Mouse (Mus musculus): ENCODE measurements around the gene Retreg1.
A peak's percentile ranks its signal among the peaks of the same experiment; 100 is the strongest.

Retreg1 gene

GRCm38 (mm10) chr15:25940397-25941377 lies 97.7 kb downstream of the Retreg1 start:
- Histone ChIP-seq H3K9me3 (ENCODE audit: low read length) (no peaks in the 10 kb centered on the region), H3K4me1 (replicated peaks; ENCODE audit: low read depth, low read length) (peaks cover 8% of the 10 kb centered on the region), H3K4me3 (replicated peaks; ENCODE audit: low read length) (0 out of 2 replicates have a peak overlapping the region, but pooled peaks have one; percentile 10), H3K27me3 (ENCODE audit: insufficient read depth, low read length) (no peaks in the 10 kb centered on the region; the same call in 1 of the 2 replicates), H3K36me3 (ENCODE audit: insufficient read depth, low read length) (no peaks in the 10 kb centered on the region)
- TF ChIP-seq NANOG (IDR thresholded peaks at IDR 0.05; ENCODE audit: borderline replicate concordance, low read length): no peak

DNA sequence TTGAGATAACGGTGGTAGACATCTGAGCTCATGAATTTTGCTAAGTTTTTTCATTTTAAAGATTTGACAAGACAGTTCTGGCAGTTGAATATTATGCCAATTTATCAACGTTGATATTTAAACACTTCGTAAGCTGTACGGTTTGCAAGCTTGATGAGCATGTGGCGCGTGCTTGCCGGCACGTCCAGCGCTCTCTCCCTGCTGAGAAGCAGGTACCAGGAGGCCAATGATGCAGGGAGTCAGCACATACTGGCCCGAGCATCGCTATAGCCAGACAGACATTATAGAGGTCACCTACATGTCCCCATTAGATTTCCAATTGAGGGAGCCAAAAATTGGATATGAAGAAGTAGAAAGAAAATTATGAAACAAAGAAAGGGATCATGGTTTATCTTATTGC lies 98.5 kb downstream of the Retreg1 start:
- Histone ChIP-seq H3K4me3 (replicated peaks; ENCODE audit: low read length) (no peak overlapping the region), H3K27me3 (ENCODE audit: insufficient read depth, low read length) (no peaks in the 10 kb centered on the region; the same call in 1 of the 2 replicates), H3K4me1 (replicated peaks; ENCODE audit: low read depth, low read length) (peaks cover 8% of the 10 kb centered on the region), H3K36me3 (ENCODE audit: insufficient read depth, low read length) (no peaks in the 10 kb centered on the region), H3K9me3 (ENCODE audit: low read length) (no peaks in the 10 kb centered on the region)
- TF ChIP-seq POU5F1 (IDR thresholded peaks at IDR 0.05; ENCODE audit: borderline replicate concordance, low read length) (no peak), CTCF (conservative IDR thresholded peaks at IDR 0.05; ENCODE audit: low read length) (no peak), NANOG (IDR thresholded peaks at IDR 0.05; ENCODE audit: borderline replicate concordance, low read length) (no peak)

DNA sequence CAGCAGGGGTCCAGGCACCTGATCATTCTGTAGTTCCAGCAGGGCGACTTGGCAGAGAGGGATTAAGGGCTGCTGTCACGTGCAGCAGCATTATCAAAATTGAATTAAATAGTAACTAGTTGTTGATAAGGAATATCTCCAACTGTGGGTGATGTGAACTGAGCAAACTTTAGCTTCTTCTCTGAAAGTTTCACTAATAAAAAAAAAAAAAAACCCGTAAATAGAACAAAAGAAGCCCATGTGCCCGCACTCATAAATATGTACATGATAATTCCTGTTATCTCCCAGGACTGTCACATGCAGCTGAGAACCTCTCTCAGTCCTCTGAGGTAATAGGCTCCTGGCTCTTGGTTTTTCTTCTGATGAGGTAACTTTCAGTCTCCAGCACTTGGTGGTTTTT lies 99.4 kb downstream of the Retreg1 start:
- H3K9me3 ChIP-seq (ENCODE audit: low read length): no peaks in the 10 kb centered on the region
- no peak for TF ChIP-seq NANOG (IDR thresholded peaks at IDR 0.05; ENCODE audit: borderline replicate concordance, low read length)
- TF ChIP-seq CTCF (conservative IDR thresholded peaks at IDR 0.05; ENCODE audit: low read length): no peak
- no peak for TF ChIP-seq POU5F1 (IDR thresholded peaks at IDR 0.05; ENCODE audit: borderline replicate concordance, low read length)
- no peaks in the 10 kb centered on the region for H3K27me3 ChIP-seq (ENCODE audit: insufficient read depth, low read length)
- peaks cover 8% of the 10 kb centered on the region for H3K4me1 ChIP-seq (replicated peaks; ENCODE audit: low read depth, low read length)
- no peak overlapping the region for H3K4me3 ChIP-seq (replicated peaks; ENCODE audit: low read length)
- H3K36me3 ChIP-seq (ENCODE audit: insufficient read depth, low read length): no peaks in the 10 kb centered on the region

- Histone ChIP-seq H3K4me1 (replicated peaks; ENCODE audit: low read depth, low read length) (peaks cover 8% of the 10 kb centered on the region), H3K27me3 (ENCODE audit: insufficient read depth, low read length) (no peaks in the 10 kb centered on the region), H3K9me3 (ENCODE audit: low read length) (no peaks in the 10 kb centered on the region), H3K4me3 (replicated peaks; ENCODE audit: low read length) (no peak overlapping the region), H3K36me3 (ENCODE audit: insufficient read depth, low read length) (no peaks in the 10 kb centered on the region)
- no peak for TF ChIP-seq CTCF (conservative IDR thresholded peaks at IDR 0.05; ENCODE audit: low read length)
- no peak for TF ChIP-seq NANOG (IDR thresholded peaks at IDR 0.05; ENCODE audit: borderline replicate concordance, low read length)
- no peak for TF ChIP-seq POU5F1 (IDR thresholded peaks at IDR 0.05; ENCODE audit: borderline replicate concordance, low read length)
Observed at GRCm38 (mm10) chr15:25943386-25944137, 100.6 kb downstream of the Retreg1 start.

DNA sequence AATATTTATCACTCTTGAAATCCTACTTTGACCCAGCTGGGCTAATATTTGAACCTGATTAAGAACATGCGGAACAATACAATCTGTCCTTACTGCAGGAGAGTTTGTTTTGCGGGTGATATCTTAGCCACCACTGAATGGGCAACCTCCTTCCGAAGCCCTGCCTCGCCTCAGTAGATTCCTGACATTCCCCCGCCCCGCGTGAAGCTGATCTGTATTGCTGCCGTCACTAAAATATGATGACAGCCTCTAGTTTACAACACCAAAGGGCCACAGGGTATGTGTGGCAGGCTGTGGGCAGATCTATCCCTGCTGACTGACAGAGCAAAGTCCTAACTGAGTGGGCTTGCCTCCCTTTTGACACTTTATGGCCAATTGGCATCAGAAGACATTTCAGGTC lies 102.2 kb downstream of the Retreg1 start:
- Histone ChIP-seq H3K27me3 (ENCODE audit: insufficient read depth, low read length) (no peaks in the 10 kb centered on the region), H3K4me3 (replicated peaks; ENCODE audit: low read length) (no peak overlapping the region), H3K9me3 (ENCODE audit: low read length) (no peaks in the 10 kb centered on the region), H3K4me1 (replicated peaks; ENCODE audit: low read depth, low read length) (peaks cover 8% of the 10 kb centered on the region), H3K36me3 (ENCODE audit: insufficient read depth, low read length) (no peaks in the 10 kb centered on the region)
- no peak for TF ChIP-seq NANOG (IDR thresholded peaks at IDR 0.05; ENCODE audit: borderline replicate concordance, low read length)
- no peak for TF ChIP-seq POU5F1 (IDR thresholded peaks at IDR 0.05; ENCODE audit: borderline replicate concordance, low read length)
- no peak for TF ChIP-seq CTCF (conservative IDR thresholded peaks at IDR 0.05; ENCODE audit: low read length)

DNA sequence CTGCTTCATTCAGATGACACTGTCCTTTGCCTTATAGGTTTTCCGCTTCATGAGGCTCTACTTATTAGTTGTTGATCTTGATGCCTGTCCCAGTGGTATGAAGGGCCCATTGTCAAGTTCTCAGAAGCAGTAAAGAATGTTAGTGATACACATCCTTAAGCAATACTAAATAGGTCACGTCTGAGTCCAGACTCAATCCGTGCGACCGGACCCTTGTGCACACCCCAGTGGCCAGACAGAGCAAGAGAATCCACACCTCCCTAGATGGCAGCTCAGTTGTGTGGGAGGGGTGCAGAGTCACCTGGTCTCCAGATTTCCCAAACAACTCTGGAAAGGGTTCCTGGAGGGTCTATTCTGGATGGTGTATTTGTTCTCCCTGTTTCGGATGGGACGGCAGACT lies 103.5 kb downstream of the Retreg1 start:
- no peak for TF ChIP-seq NANOG (IDR thresholded peaks at IDR 0.05; ENCODE audit: borderline replicate concordance, low read length)
- TF ChIP-seq CTCF (conservative IDR thresholded peaks at IDR 0.05; ENCODE audit: low read length): no peak
- TF ChIP-seq POU5F1 (IDR thresholded peaks at IDR 0.05; ENCODE audit: borderline replicate concordance, low read length): no peak
- Histone ChIP-seq H3K36me3 (ENCODE audit: insufficient read depth, low read length) (no peaks in the 10 kb centered on the region), H3K9me3 (ENCODE audit: low read length) (no peaks in the 10 kb centered on the region), H3K4me3 (replicated peaks; ENCODE audit: low read length) (no peak overlapping the region), H3K27me3 (ENCODE audit: insufficient read depth, low read length) (no peaks in the 10 kb centered on the region), H3K4me1 (replicated peaks; ENCODE audit: low read depth, low read length) (peaks cover 9% of the 10 kb centered on the region; the same call in 1 of the 2 replicates)

DNA sequence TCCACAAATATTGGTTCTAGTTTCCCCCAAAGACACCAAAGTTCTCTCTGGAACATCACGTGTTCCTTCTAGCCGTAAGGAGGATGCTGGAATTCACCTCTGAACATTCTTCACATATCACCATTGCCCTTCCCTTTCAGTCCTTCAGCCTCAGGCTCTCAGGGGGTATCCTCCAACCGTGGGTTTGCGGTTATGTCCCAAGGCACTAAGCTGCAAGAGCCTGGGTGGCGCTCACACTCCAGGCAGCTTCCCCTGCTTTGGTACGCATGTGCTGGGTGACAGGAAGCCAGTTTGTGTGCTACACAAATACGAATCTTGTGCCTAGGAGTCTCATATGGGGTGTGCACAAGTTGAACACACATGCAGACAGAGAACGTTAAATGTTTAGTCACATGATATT lies 104.4 kb downstream of the Retreg1 start:
- H3K4me3 ChIP-seq (replicated peaks; ENCODE audit: low read length): no peak overlapping the region
- no peaks in the 10 kb centered on the region for H3K27me3 ChIP-seq (ENCODE audit: insufficient read depth, low read length)
- peaks cover 9% of the 10 kb centered on the region; the same call in 1 of the 2 replicates for H3K4me1 ChIP-seq (replicated peaks; ENCODE audit: low read depth, low read length)
- H3K9me3 ChIP-seq (ENCODE audit: low read length): no peaks in the 10 kb centered on the region
- TF ChIP-seq POU5F1 (IDR thresholded peaks at IDR 0.05; ENCODE audit: borderline replicate concordance, low read length): no peak
- no peak for TF ChIP-seq CTCF (conservative IDR thresholded peaks at IDR 0.05; ENCODE audit: low read length)
- TF ChIP-seq NANOG (IDR thresholded peaks at IDR 0.05; ENCODE audit: borderline replicate concordance, low read length): no peak
- no peaks in the 10 kb centered on the region for H3K36me3 ChIP-seq (ENCODE audit: insufficient read depth, low read length)

Measured in E14TG2a.4 (cell line).